Mouse (Mus musculus) left cerebral cortex, adult 6 months (tissue): ENCODE measurements around the gene Rex2. TPM values are rescaled to one million over a fixed set of nuclear protein-coding genes. Genes with fewer than 3 reads are reported as not detected.

Experiments used
- long read RNA-seq, 2 experiments: library from polyadenylated mRNA; unstranded; transcript quantifications; one replicate each; pipeline ENCODE4 v2.0.0; 2019 to 2020
- polyA plus RNA-seq: library from polyadenylated mRNA; unstranded; fragments of <200 nt; fragmentation: Nextera tagmentation; gene quantifications from 2 replicates; pipeline ENCODE4 v1.2.3, GENCODE M21; 2021

Rex2 gene
- polyA plus RNA-seq = 0.03 TPM in 1 of 2 replicates, not detected in the other
- long read RNA-seq, experiment 1 = 0 reads
- long read RNA-seq, experiment 2 = 0 reads

DNA sequence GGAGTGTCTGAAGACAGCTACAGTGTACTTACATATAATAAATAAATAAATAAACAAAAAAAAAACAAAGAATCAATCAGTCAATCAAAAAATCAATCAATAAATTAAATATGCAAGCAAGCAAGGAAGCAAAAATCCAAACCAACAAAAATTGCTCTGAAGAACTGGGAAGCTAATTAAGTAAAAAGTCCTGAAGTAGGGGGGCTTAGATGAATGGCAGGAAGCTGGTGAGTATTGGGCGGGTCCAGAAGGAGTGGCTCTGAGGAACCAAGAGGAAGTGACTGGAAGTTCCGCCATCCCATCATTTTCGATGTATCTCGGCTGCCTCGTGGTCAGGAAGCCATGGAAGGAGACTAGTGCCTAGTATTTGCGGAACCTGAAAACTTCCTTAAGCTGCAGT lies at the start of gene Rex2:
Gene Rex2 (plus strand): TSS at position 301 of the 400 bp plus-strand sequence.

Other genes with a start within 250 kb of the Rex2 start
- gene Gm21411, start 112.3 kb upstream of the Rex2 start, polyA plus RNA-seq = not detected in 2 replicates
- gene Zfp989, start 49.9 kb upstream of the Rex2 start, polyA plus RNA-seq = not detected in 2 replicates
- 1.9 and 2.3 TPM in 2 replicates for gene Zfp991, start 110.2 kb downstream of the Rex2 start, polyA plus RNA-seq